Mouse (Mus musculus) kidney, embryonic 16.5 days (tissue): ENCODE results near the gene Adh4. TPM values are rescaled to one million over a fixed set of nuclear protein-coding genes. Genes with fewer than 3 reads are reported as not detected.
"Not testable (repeated sequence)": the region's sequence is repeated elsewhere in the genome, so short reads cannot be mapped to it uniquely, and the experiment has no call there.

Source experiments
- ATAC-seq: fragments of 200-750 bp; cut with Nextera tagmentation; 2 replicates; pipeline ENCODE4 v1.8.0; 2017; ENCODE audit warnings: moderate TSS enrichment; ENCODE audit not compliant: low FRiP score, low TSS enrichment
- H3K27ac ChIP-seq: fragments of 300-500 bp; sonication (generic); 2 replicates; pipeline ENCODE4 v1.5.1; 2014; ENCODE audit warnings: low read length
- H3K27me3 ChIP-seq: fragments of 300-500 bp; sonication (generic); 2 replicates; pipeline ENCODE4 v1.6.1; 2014; ENCODE audit warnings: low read length, control low read depth, mixed read lengths; ENCODE audit not compliant: insufficient read depth
- H3K36me3 ChIP-seq: fragments of 300-500 bp; sonication (generic); 2 replicates; pipeline ENCODE4 v1.6.1; 2014; ENCODE audit warnings: low read length, control low read depth, mixed read lengths; ENCODE audit not compliant: insufficient read depth
- H3K4me1 ChIP-seq: fragments of 300-500 bp; sonication (generic); 2 replicates; pipeline ENCODE4 v1.6.1; 2014; ENCODE audit warnings: low read length, control low read depth, mixed read lengths; ENCODE audit not compliant: insufficient read depth
- H3K4me2 ChIP-seq: fragments of 300-500 bp; sonication (generic); replicated peaks from 2 replicates; pipeline ENCODE4 v1.6.1; 2014; ENCODE audit warnings: low read depth, low read length
- H3K4me3 ChIP-seq: fragments of 300-500 bp; sonication (generic); 2 replicates; pipeline ENCODE4 v1.5.1; 2014; ENCODE audit warnings: mild to moderate bottlenecking, low read length
- H3K9ac ChIP-seq: fragments of 300-500 bp; sonication (generic); replicated peaks from 2 replicates; pipeline ENCODE4 v1.6.1; 2014; ENCODE audit warnings: low read length
- H3K9me3 ChIP-seq: fragments of 300-500 bp; sonication (generic); 2 replicates; pipeline ENCODE4 v1.6.1; 2016; ENCODE audit warnings: low read length, control low read depth
- WGBS: fragments of 180-500 bp; shearing (Covaris S2); extraction: QIAGEN DNeasy Blood & Tissue Kit; methylation state at CpG from one replicate; pipeline ENCODE4 v1.1.7; 2014; 5-methylcytosine and 5-hydroxymethylcytosine counted together
- polyA plus RNA-seq: library from polyadenylated mRNA; unstranded; fragments of >200 nt; fragmentation: Nextera tagmentation; extraction: Ambion mirVana; gene quantifications from 2 replicates; pipeline ENCODE4 v1.2.1, GENCODE M21; 2015

Gene Adh4
- not detected in 2 replicates for polyA plus RNA-seq

DNA sequence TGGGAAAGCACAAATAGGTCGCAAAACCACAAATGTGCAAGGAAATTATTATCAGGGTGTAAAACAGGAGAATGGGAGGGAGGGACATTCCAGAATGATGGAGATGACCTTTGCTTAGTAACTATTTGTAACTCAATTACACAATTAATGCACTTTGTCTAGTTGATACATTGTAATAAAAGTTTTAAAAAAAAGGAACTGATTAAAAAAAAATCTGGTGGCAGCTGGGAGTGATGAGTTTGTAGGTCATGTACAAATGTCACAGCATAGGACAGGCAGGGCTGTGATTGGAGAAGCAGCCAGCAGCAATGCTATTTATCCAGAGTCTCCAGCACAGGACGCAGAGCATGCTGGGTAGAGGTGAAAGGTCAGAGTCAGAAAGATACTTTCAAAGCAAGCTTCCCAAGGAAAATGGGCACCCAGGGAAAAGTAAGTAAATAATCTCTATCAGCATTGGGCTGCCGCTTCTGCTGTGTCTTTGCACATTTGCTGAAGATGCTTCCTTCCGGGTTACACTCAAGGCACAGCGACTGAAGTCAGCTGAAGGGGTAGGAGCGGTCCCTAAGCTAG lies at the start of gene Adh4:
Adh4 (plus strand) TSS at position 346 of the 570 bp plus-strand sequence.
- WGBS, result 68% methylated on average over 6 of the region's 6 CpGs
- no peak within 1 kb of the TSS for H3K4me2 ChIP-seq

GRCm38 (mm10) chr3:138366181-138366580 lies 49.1 kb upstream of the Adh4 start:
- no peak for ATAC-seq

More for the DNA sequence above, at the start of gene Adh4:
- H3K27me3 ChIP-seq, result no peaks in the 10 kb centered on the region
- ATAC-seq, result no peak
- no peak within 1 kb of the TSS for H3K4me3 ChIP-seq
- H3K9ac ChIP-seq, result no peak within 1 kb of the TSS
- H3K27ac ChIP-seq, result no peak within 1 kb of the TSS
- H3K9me3 ChIP-seq, result no peaks in the 10 kb centered on the region
- no peaks in the 10 kb centered on the region for H3K36me3 ChIP-seq
- H3K4me1 ChIP-seq, result no peaks in the 10 kb centered on the region

DNA sequence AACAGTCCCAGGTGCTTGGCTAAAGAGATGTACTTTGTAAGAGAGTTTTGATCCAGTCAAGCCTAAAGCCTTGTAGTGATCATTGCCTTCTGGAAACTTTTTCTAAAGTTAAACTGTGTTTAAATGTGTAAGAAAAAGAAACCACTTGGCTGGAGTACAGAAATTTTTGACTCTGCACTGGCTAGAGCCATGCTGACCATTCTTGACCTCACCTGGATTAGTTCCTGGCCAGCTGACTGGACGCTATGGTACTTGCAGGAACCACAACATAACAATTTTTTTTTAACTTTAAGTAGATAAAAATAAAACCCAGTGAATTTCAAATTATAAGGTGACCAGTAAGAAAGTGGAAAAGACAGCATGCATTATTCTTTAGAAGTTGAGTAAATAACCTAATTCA lies 45.7 kb upstream of the Adh4 start:
- H3K36me3 ChIP-seq, result no peaks in the 10 kb centered on the region
- 78% methylated on average over 1 of the region's 1 CpGs for WGBS
- H3K27ac ChIP-seq, result no peak overlapping the region
- H3K27me3 ChIP-seq, result no peaks in the 10 kb centered on the region
- no peak overlapping the region for H3K4me2 ChIP-seq
- no peak overlapping the region for H3K4me3 ChIP-seq
- no peaks in the 10 kb centered on the region for H3K9me3 ChIP-seq
- no peaks in the 10 kb centered on the region for H3K4me1 ChIP-seq
- H3K9ac ChIP-seq, result no peak overlapping the region
- no peak for ATAC-seq

More at GRCm38 (mm10) chr3:138366181-138366580, 49.1 kb upstream of the Adh4 start:
- Histone ChIP-seq H3K9me3 (no peaks in the 10 kb centered on the region), H3K4me3 (no peak overlapping the region), H3K36me3 (no peaks in the 10 kb centered on the region), H3K27ac (no peak overlapping the region), H3K27me3 (no peaks in the 10 kb centered on the region), H3K4me1 (no peaks in the 10 kb centered on the region), H3K4me2 (no peak overlapping the region), H3K9ac (no peak overlapping the region)
- 93% methylated on average over 2 of the region's 2 CpGs for WGBS

GRCm38 (mm10) chr3:138370289-138370688 lies 45.0 kb upstream of the Adh4 start:
- not testable (repeated sequence) for H3K4me3 ChIP-seq, H3K36me3 ChIP-seq, H3K27me3 ChIP-seq, H3K9ac ChIP-seq, H3K4me1 ChIP-seq, H3K27ac ChIP-seq, H3K9me3 ChIP-seq, H3K4me2 ChIP-seq
- WGBS, result 55% methylated on average over 4 of the region's 4 CpGs
- ATAC-seq, result peak; percentile 27; the same call in 1 of the 2 replicates

- no peaks in the 10 kb centered on the region for H3K4me1 ChIP-seq
- H3K36me3 ChIP-seq, result no peaks in the 10 kb centered on the region
- no peaks in the 10 kb centered on the region for H3K9me3 ChIP-seq
- no peak overlapping the region for H3K4me3 ChIP-seq
- 65% methylated on average over 4 of the region's 4 CpGs for WGBS
- H3K9ac ChIP-seq, result no peak overlapping the region
- H3K4me2 ChIP-seq, result no peak overlapping the region
- H3K27ac ChIP-seq, result no peak overlapping the region
- no peaks in the 10 kb centered on the region for H3K27me3 ChIP-seq
- no peak for ATAC-seq
These were observed 41.3 kb upstream of the Adh4 start for GRCm38 (mm10) chr3:138373920-138374319.

- no peak overlapping the region for H3K9ac ChIP-seq
- no peaks in the 10 kb centered on the region for H3K36me3 ChIP-seq
- no peak for ATAC-seq
- no peaks in the 10 kb centered on the region for H3K9me3 ChIP-seq
- 90% methylated on average over 2 of the region's 2 CpGs for WGBS
- H3K27ac ChIP-seq, result no peak overlapping the region
- H3K4me2 ChIP-seq, result no peak overlapping the region
- H3K4me3 ChIP-seq, result no peak overlapping the region
- no peaks in the 10 kb centered on the region for H3K4me1 ChIP-seq
- no peaks in the 10 kb centered on the region for H3K27me3 ChIP-seq
These were observed 40.1 kb upstream of the Adh4 start for GRCm38 (mm10) chr3:138375148-138375547.

DNA sequence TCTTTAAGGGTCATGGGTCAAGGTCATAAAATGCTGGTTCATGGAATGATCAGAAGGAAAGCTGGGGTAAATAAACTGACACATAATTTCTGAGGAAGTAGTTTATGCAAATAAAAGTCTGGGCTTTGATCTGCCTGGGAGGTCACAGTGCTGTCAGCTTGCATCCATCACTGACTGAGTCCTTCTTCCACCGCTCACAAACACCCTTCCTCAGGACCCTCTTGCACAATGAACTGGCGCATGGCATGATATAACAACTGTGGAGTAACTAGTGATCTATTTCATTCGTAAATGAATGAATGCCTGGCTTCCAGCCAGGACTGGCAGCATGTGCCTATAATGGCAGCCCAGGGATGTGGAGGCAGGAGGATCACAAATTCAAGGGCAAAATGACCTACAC lies 34.1 kb upstream of the Adh4 start:
- no peak overlapping the region for H3K27ac ChIP-seq
- H3K27me3 ChIP-seq, result no peaks in the 10 kb centered on the region
- H3K4me3 ChIP-seq, result no peak overlapping the region

GRCm38 (mm10) chr3:138387155-138387554 lies 28.1 kb upstream of the Adh4 start:
- Histone ChIP-seq H3K4me3 (no peak overlapping the region), H3K27me3 (no peaks in the 10 kb centered on the region), H3K9me3 (no peaks in the 10 kb centered on the region), H3K4me1 (no peaks in the 10 kb centered on the region), H3K27ac (no peak overlapping the region), H3K9ac (no peak overlapping the region), H3K4me2 (no peak overlapping the region), H3K36me3 (no peaks in the 10 kb centered on the region)
- peak; percentile 57; the same call in 1 of the 2 replicates for ATAC-seq
- WGBS, result 49% methylated on average over 6 of the region's 6 CpGs

More for the DNA sequence above, 34.1 kb upstream of the Adh4 start:
- Histone ChIP-seq H3K4me1 (peaks cover 3% of the 10 kb centered on the region), H3K4me2 (no peak overlapping the region), H3K9ac (no peak overlapping the region), H3K36me3 (no peaks in the 10 kb centered on the region), H3K9me3 (no peaks in the 10 kb centered on the region)
- 14% methylated on average over 3 of the region's 3 CpGs for WGBS
- no peak for ATAC-seq

DNA sequence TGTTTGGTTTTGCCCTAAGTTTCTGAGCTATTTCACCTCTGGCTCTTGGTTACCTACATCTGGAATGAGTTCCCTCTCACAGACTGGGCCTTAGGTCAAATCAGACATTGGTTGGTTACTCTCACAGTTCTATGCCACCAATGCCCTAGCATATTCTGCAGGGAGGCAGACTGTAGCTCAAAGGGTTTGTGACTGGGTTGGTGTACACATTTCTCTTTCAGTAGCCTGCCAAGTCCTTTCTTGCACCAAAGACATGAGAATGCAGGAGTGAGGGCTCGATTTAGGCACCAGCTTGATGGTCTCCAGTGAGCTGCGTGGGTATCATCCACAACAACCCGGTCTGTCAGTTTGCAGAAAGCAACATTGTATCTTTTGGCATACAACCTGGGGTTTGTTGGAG lies 10.4 kb upstream of the Adh4 start:
- Histone ChIP-seq H3K4me1 (0 out of 2 replicates have a peak, but pooled peaks cover 4% of the 10 kb centered on the region), H3K4me2 (no peak overlapping the region), H3K27me3 (no peaks in the 10 kb centered on the region), H3K36me3 (no peaks in the 10 kb centered on the region), H3K4me3 (no peak overlapping the region), H3K9me3 (no peaks in the 10 kb centered on the region), H3K27ac (no peak overlapping the region), H3K9ac (no peak overlapping the region)
- 67% methylated on average over 3 of the region's 3 CpGs for WGBS
- no peak for ATAC-seq

DNA sequence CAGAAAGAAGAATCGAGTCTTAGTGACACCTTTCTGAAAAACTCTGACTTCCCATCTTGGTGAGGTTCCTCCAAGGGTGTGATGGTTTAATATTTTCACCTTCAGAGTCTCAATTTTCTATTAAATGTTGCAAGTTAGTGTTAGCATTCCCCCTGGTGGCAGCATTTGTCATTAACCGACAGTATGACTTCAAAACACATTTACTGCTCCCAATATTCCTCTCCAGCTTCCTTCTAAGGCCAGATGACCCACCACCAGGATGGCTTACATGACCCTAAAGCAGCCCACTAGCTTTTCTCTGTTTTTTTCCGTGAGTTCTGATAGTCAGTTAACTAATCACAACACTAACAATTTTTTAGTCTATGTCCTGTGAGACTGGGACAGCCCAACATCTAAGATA lies 9.9 kb upstream of the Adh4 start:
- ATAC-seq, result no peak
- Histone ChIP-seq H3K9ac (no peak overlapping the region), H3K36me3 (no peaks in the 10 kb centered on the region), H3K27ac (no peak overlapping the region), H3K27me3 (no peaks in the 10 kb centered on the region), H3K4me1 (0 out of 2 replicates have a peak, but pooled peaks cover 4% of the 10 kb centered on the region), H3K4me3 (no peak overlapping the region), H3K9me3 (no peaks in the 10 kb centered on the region), H3K4me2 (no peak overlapping the region)
- WGBS, result 34% methylated on average over 3 of the region's 3 CpGs
